Mouse (Mus musculus) heart, adult 11 months (tissue): ENCODE data around the gene Stt3b.

Experiments used
- DNase-seq: peaks from one replicate; pipeline ENCODE4 v3.0.0; 2022

The Stt3b gene

GRCm38 (mm10) chr9:115210535-115210934 lies 99.7 kb downstream of the Stt3b start:
- no peak for DNase-seq

DNA sequence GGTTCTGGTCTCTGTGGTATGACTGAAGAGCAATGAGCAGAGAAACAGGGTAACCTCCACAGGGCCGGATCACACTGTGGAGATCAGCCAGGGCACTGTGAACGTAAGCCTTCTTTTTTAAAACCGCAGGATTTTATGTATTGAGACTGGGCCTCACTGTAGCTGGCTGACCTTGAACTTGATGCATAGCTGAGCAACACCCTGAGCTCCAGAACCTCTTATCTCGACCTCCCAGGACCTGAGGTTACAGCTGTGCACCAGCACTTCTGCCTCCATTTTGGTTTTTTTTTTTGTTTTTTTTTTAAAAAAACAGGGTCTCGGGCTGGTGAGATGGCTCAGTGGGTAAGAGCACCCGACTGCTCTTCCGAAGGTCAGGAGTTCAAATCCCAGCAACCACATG lies 100.5 kb downstream of the Stt3b start:
- no peak for DNase-seq

DNA sequence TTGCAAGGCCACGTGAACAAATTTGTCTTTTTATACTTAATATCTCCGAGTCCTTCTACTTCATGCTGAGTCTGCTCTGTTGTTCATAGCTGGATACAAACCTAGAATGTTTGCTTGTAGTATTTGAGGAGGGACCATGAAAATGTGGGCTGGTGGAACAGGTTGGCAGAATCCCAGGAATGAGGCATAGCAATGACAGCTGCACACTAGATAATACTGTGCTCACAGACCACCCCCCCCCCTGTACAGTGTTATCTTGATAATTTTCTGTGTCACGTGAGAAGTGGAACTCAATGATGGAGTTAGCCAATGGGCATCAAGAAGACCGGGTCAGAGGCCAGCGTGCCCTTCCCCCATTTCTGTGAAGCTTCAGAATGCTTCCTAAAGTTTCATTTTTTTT lies 104.0 kb downstream of the Stt3b start:
- no peak for DNase-seq

DNA sequence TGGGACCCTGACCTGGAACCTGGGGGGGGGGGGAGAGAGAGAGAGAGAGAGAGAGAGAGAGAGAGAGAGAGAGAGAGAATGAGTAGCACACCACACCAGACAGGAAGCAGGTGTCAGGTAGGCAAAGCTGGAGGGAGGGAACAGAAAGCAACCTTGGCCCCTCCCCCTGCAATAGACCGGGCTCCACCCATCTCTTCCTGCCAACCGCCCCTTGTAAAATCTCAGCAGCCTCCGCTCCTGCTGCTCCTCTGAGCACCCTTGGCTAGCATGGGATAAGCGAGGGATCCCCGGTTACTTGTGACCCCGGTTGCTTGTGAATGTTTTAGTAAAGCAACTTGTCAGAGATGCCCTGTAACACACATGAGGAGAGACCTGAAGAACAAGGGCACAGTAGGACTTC lies 104.7 kb downstream of the Stt3b start:
- no peak for DNase-seq

GRCm38 (mm10) chr9:115203136-115203535 lies 107.1 kb downstream of the Stt3b start:
- DNase-seq: no peak

DNA sequence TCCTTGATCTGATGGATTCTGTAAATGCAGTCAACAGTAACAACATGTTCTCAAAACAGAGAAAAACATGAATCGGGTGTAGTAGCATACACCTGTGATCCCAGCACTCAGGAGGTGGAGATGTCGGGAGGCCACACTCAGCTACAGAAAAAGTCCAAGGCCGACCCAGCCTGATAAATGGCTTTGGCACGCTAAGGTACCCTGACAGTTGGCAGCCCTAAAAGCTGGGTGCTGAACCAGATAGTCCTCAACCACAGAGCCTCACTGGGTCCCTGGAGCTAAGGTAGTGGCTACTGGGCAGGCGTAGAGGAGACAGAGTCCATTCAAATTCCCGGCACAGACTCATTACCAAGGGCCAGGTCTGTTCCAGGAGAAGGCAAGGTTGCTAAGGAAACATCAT lies 109.0 kb downstream of the Stt3b start:
- no peak for DNase-seq

GRCm38 (mm10) chr9:115200166-115200862 lies 109.9 kb downstream of the Stt3b start:
- DNase-seq: no peak

- DNase-seq: no peak
Observed at GRCm38 (mm10) chr9:115197082-115197481, 113.1 kb downstream of the Stt3b start.

DNA sequence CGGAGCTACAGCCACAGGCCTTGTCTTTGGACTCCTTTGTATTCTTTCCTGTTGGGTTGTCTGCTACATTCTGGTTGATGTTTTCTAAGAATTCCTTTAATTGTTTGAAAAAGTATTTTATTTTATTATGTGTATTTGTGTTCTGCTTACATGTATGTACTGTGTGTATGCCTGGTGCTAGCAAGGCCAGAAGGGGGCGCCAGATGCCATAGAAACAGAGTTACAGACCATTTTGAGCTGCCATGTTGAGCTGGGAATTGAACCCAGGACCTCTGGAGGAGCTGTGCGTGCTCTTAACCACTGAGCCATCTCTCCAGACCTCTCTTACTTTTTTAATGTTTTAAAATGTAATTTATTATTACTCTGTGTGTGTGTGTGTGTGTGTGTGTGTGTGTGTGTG lies 117.3 kb downstream of the Stt3b start:
- no peak for DNase-seq
